Mouse (Mus musculus): ENCODE measurements around the gene Polrmt.

Polrmt gene

GRCm38 (mm10) chr10:79745898-79746773, at the start of gene Polrmt:
Polrmt (minus strand) TSS chr10:79746581.
- peak; percentile 98 for DNase-seq (ENCODE audit: low read depth, low spot score)

- DNase-seq (ENCODE audit: low read depth, low spot score), result peak; percentile 47
These were observed 49.5 kb upstream of the Polrmt start for GRCm38 (mm10) chr10:79795905-79796304.

GRCm38 (mm10) chr10:79794491-79794931, 48.1 kb upstream of the Polrmt start:
- DNase-seq (ENCODE audit: low read depth, low spot score), result no peak

GRCm38 (mm10) chr10:79793738-79794490, 47.5 kb upstream of the Polrmt start:
- DNase-seq (ENCODE audit: low read depth, low spot score), result no peak

- DNase-seq (ENCODE audit: low read depth, low spot score), result peak; percentile 83
These were observed 46.8 kb upstream of the Polrmt start, which contains the start of gene Palm for GRCm38 (mm10) chr10:79793051-79793737. Palm (plus strand) TSS chr10:79793572.

GRCm38 (mm10) chr10:79792339-79793040, 46.1 kb upstream of the Polrmt start:
- DNase-seq (ENCODE audit: low read depth, low spot score), result no peak

- no peak for DNase-seq (ENCODE audit: low read depth, low spot score)
These were observed 44.5 kb upstream of the Polrmt start, which contains the start of gene Prss57 for GRCm38 (mm10) chr10:79790861-79791260. Prss57 (minus strand) TSS chr10:79790961.

- DNase-seq (ENCODE audit: low read depth, low spot score), result no peak
These were observed 43.2 kb upstream of the Polrmt start for GRCm38 (mm10) chr10:79789581-79789980.

GRCm38 (mm10) chr10:79788386-79789158, 42.2 kb upstream of the Polrmt start:
- peak; percentile 70 for DNase-seq (ENCODE audit: low read depth, low spot score)

GRCm38 (mm10) chr10:79783920-79784800, 37.8 kb upstream of the Polrmt start:
- peak; percentile 63 for DNase-seq (ENCODE audit: low read depth, low spot score)

GRCm38 (mm10) chr10:79783050-79783449, 36.7 kb upstream of the Polrmt start:
- no peak for DNase-seq (ENCODE audit: low read depth, low spot score)

GRCm38 (mm10) chr10:79781956-79782355, 35.6 kb upstream of the Polrmt start:
- DNase-seq (ENCODE audit: low read depth, low spot score), result peak; percentile 70

- no peak for DNase-seq (ENCODE audit: low read depth, low spot score)
These were observed 34.8 kb upstream of the Polrmt start for GRCm38 (mm10) chr10:79781139-79781538.

GRCm38 (mm10) chr10:79780664-79781015, 34.3 kb upstream of the Polrmt start:
- DNase-seq (ENCODE audit: low read depth, low spot score), result peak; percentile 95

GRCm38 (mm10) chr10:79779784-79780663, 33.6 kb upstream of the Polrmt start:
- peak; percentile 98 for DNase-seq (ENCODE audit: low read depth, low spot score)

GRCm38 (mm10) chr10:79779193-79779592, 32.8 kb upstream of the Polrmt start:
- no peak for DNase-seq (ENCODE audit: low read depth, low spot score)

- no peak for DNase-seq (ENCODE audit: low read depth, low spot score)
These were observed 31.6 kb upstream of the Polrmt start for GRCm38 (mm10) chr10:79778006-79778405.

- DNase-seq (ENCODE audit: low read depth, low spot score), result no peak
These were observed 30.7 kb upstream of the Polrmt start, which contains the start of gene Fstl3 for GRCm38 (mm10) chr10:79777103-79777531. Fstl3 (plus strand) TSS chr10:79777272.

Measured in A20 (cell line).